Mouse (Mus musculus): ENCODE results near the gene 1700025C18Rik. TPM values are rescaled to one million over a fixed set of nuclear protein-coding genes. Genes with fewer than 3 reads are reported as not detected.

1700025C18Rik gene
- total and polyA plus RNA-seq, 3 experiments: not detected

GRCm38 (mm10) chr2:165113733-165114132, 23.2 kb upstream of the 1700025C18Rik start:
- H3K4me3 ChIP-seq (ENCODE audit: control insufficient read depth in 1 of 2, insufficient read depth in 1 of 2, low read depth in 2 of 2, low read length in 2 of 2): peak overlapping the region; percentile 8 to 41; a peak in 3 of 4 replicates
- 0 out of 4 replicates have a peak, but pooled peaks cover 0 to 3% of the 10 kb centered on the region in 2 experiments for H3K4me1 ChIP-seq (ENCODE audit: control insufficient read depth in 1 of 2, insufficient read depth in 2 of 2, low read length in 2 of 2)
- no peaks in the 10 kb centered on the region for H3K36me3 ChIP-seq (ENCODE audit: control insufficient read depth in 1 of 2, insufficient read depth in 2 of 2, low read length in 2 of 2)
- TF ChIP-seq SMC3 (IDR thresholded peaks at IDR 0.05; ENCODE audit: low read depth, low read length) (no peak), TAL1 (IDR thresholded peaks at IDR 0.05; ENCODE audit: low read length) (no peak), MAX (IDR thresholded peaks at IDR 0.05; ENCODE audit: low read length) (no peak), MYC (IDR thresholded peaks at IDR 0.05; ENCODE audit: low read depth, low read length) (no peak), ZMIZ1 (IDR thresholded peaks at IDR 0.05; ENCODE audit: low read depth, low read length) (no peak), GATA1 (IDR thresholded peaks at IDR 0.05; ENCODE audit: low read depth, low read length) (no peak), TCF12 (IDR thresholded peaks at IDR 0.05; ENCODE audit: low read depth, low read length) (no peak), TBP (IDR thresholded peaks at IDR 0.05; ENCODE audit: low read depth, low read length) (no peak), CHD2 (IDR thresholded peaks at IDR 0.05; ENCODE audit: low read length) (no peak)
- peak; percentile 59 for DNase-seq (ENCODE audit: low read depth, low spot score)
- H3K27ac ChIP-seq (ENCODE audit: control insufficient read depth, low read depth, low read length): no peak overlapping the region
- no peaks in the 10 kb centered on the region for H3K9me3 ChIP-seq (replicated peaks; ENCODE audit: insufficient read depth, low read length)
- no peaks in the 10 kb centered on the region for H3K27me3 ChIP-seq (ENCODE audit: control insufficient read depth in 1 of 2, insufficient read depth in 2 of 2, low read length in 2 of 2)
- H3K9ac ChIP-seq (ENCODE audit: control insufficient read depth, low read depth, low read length, poor library complexity, severe bottlenecking): 0 out of 2 replicates have a peak overlapping the region, but pooled peaks have one; percentile 9
- no peaks in the 10 kb centered on the region for H3K79me2 ChIP-seq (ENCODE audit: control insufficient read depth, insufficient read depth, low read length, poor library complexity)

- TF ChIP-seq ETS1 (IDR thresholded peaks at IDR 0.05; ENCODE audit: low read depth, low read length) (no peak), CHD1 (IDR thresholded peaks at IDR 0.05; ENCODE audit: low read depth, low read length) (no peak), ZNF384 (IDR thresholded peaks at IDR 0.05; ENCODE audit: low read depth, low read length) (no peak), KAT2A (conservative IDR thresholded peaks at IDR 0.05; ENCODE audit: low read depth, low read length) (no peak), ZC3H11A (IDR thresholded peaks at IDR 0.05; ENCODE audit: low read depth, low read length) (no peak)
- H3K27me3 ChIP-seq (ENCODE audit: control insufficient read depth in 1 of 2, insufficient read depth in 2 of 2, low read length in 2 of 2): no peaks in the 10 kb centered on the region
- no peak overlapping the region for H3K9ac ChIP-seq (ENCODE audit: control insufficient read depth, low read depth, low read length, poor library complexity, severe bottlenecking)
- no peak overlapping the region for H3K4me3 ChIP-seq (ENCODE audit: control insufficient read depth in 1 of 2, insufficient read depth in 1 of 2, low read depth in 2 of 2, low read length in 2 of 2)
- no peaks in the 10 kb centered on the region for H3K9me3 ChIP-seq (replicated peaks; ENCODE audit: insufficient read depth, low read length)
- no peaks in the 10 kb centered on the region for H3K36me3 ChIP-seq (ENCODE audit: control insufficient read depth in 1 of 2, insufficient read depth in 2 of 2, low read length in 2 of 2)
- no peak overlapping the region for H3K27ac ChIP-seq (ENCODE audit: control insufficient read depth, low read depth, low read length)
- H3K4me1 ChIP-seq (ENCODE audit: control insufficient read depth in 1 of 2, insufficient read depth in 2 of 2, low read length in 2 of 2): 0 out of 4 replicates have a peak, but pooled peaks cover 0 to 3% of the 10 kb centered on the region in 2 experiments
- no peaks in the 10 kb centered on the region for H3K79me2 ChIP-seq (ENCODE audit: control insufficient read depth, insufficient read depth, low read length, poor library complexity)
- no peak for DNase-seq (ENCODE audit: low read depth, low spot score)
These were observed 21.6 kb upstream of the 1700025C18Rik start for GRCm38 (mm10) chr2:165112149-165112548.

- H3K27ac ChIP-seq (ENCODE audit: control insufficient read depth, low read depth, low read length): no peak overlapping the region
- no peak overlapping the region for H3K4me3 ChIP-seq (ENCODE audit: control insufficient read depth in 1 of 2, insufficient read depth in 1 of 2, low read depth in 2 of 2, low read length in 2 of 2)
- H3K36me3 ChIP-seq (ENCODE audit: control insufficient read depth in 1 of 2, insufficient read depth in 2 of 2, low read length in 2 of 2): no peaks in the 10 kb centered on the region
- H3K9ac ChIP-seq (ENCODE audit: control insufficient read depth, low read depth, low read length, poor library complexity, severe bottlenecking): no peak overlapping the region
- H3K27me3 ChIP-seq (ENCODE audit: control insufficient read depth in 1 of 2, insufficient read depth in 2 of 2, low read length in 2 of 2): no peaks in the 10 kb centered on the region
- no peak for TF ChIP-seq CTCF (IDR thresholded peaks at IDR 0.05 in 2 of 3, conservative IDR thresholded peaks at IDR 0.05 in 1 of 3; ENCODE audit: control insufficient read depth in 1 of 3, insufficient read depth in 1 of 3, low read depth in 2 of 3, low read length in 3 of 3, poor library complexity in 1 of 3, severe bottlenecking in 1 of 3)
- TF ChIP-seq SMC3 (IDR thresholded peaks at IDR 0.05; ENCODE audit: low read depth, low read length): no peak
- no peak for TF ChIP-seq EP300 (IDR thresholded peaks at IDR 0.05; ENCODE audit: low read depth in 1 of 2, low read length in 2 of 2)
- H3K9me3 ChIP-seq (replicated peaks; ENCODE audit: insufficient read depth, low read length): no peaks in the 10 kb centered on the region
- no peak for DNase-seq (ENCODE audit: low read depth, low spot score)
- no peaks in the 10 kb centered on the region for H3K79me2 ChIP-seq (ENCODE audit: control insufficient read depth, insufficient read depth, low read length, poor library complexity)
- no peaks in the 10 kb centered on the region for H3K4me1 ChIP-seq (ENCODE audit: control insufficient read depth in 1 of 2, insufficient read depth in 2 of 2, low read length in 2 of 2)
These were observed 16.0 kb upstream of the 1700025C18Rik start for GRCm38 (mm10) chr2:165106585-165106984.

All from MEL (cell line).